Mouse (Mus musculus) liver, adult 2 months (tissue): ENCODE measurements around the gene Olfml1. TPM values are rescaled to one million over a fixed set of nuclear protein-coding genes. Genes with fewer than 3 reads are reported as not detected.

Experiments used
- DNase-seq: peaks from one replicate; pipeline ENCODE4 v3.0.0-alpha.2; 2011; ENCODE audit warnings: low read depth, low spot score; ENCODE audit errors: extremely low read depth
- H3K27ac ChIP-seq: fragments of 200-500 bp; replicated peaks from 2 replicates; pipeline ENCODE4 v1.5.1; 2012; ENCODE audit warnings: low read depth, mild to moderate bottlenecking, control low read depth, inconsistent platforms, low read length; ENCODE audit not compliant: insufficient read depth
- H3K27me3 ChIP-seq: fragments of 200-500 bp; 2 replicates; pipeline ENCODE4 v1.6.1; 2012; ENCODE audit warnings: mild to moderate bottlenecking, moderate library complexity, low read length, inconsistent platforms; ENCODE audit not compliant: control insufficient read depth, insufficient read depth
- H3K36me3 ChIP-seq: fragments of 200-500 bp; 2 replicates; pipeline ENCODE4 v1.6.1; 2012; ENCODE audit warnings: low read length, inconsistent platforms; ENCODE audit not compliant: control insufficient read depth, insufficient read depth
- H3K4me1 ChIP-seq: fragments of 200-500 bp; 2 replicates; pipeline ENCODE4 v1.6.1; 2011; ENCODE audit warnings: low read length; ENCODE audit not compliant: control insufficient read depth, insufficient read depth
- H3K4me3 ChIP-seq: fragments of 200-500 bp; 2 replicates; pipeline ENCODE4 v1.5.1; 2011; ENCODE audit warnings: low read depth, mild to moderate bottlenecking, control low read depth, low read length, moderate library complexity; ENCODE audit not compliant: insufficient read depth
- H3K79me2 ChIP-seq: fragments of 200-500 bp; 2 replicates; pipeline ENCODE4 v1.6.1; 2012; ENCODE audit warnings: inconsistent platforms, mild to moderate bottlenecking, low read length, moderate library complexity; ENCODE audit not compliant: control insufficient read depth, insufficient read depth
- H3K9ac ChIP-seq: fragments of 200-500 bp; 2 replicates; pipeline ENCODE4 v1.6.1; 2012; ENCODE audit warnings: low read depth, mild to moderate bottlenecking, control low read depth, inconsistent platforms, low read length
- CTCF ChIP-seq: fragments of 200-500 bp; IDR thresholded peaks from 2 replicates; pipeline ENCODE4 v1.5.1; 2011; ENCODE audit warnings: low read depth, low read length, control low read depth
- POLR2A ChIP-seq: fragments of 200-500 bp; IDR thresholded peaks from 2 replicates; pipeline ENCODE4 v1.6.1; 2011; ENCODE audit warnings: low read length, control low read depth; ENCODE audit not compliant: insufficient read depth; ENCODE audit errors: extremely low read depth
- WGBS: fragments of 180-500 bp; shearing (Covaris S2); methylation state at CpG from one replicate; pipeline ENCODE4 v1.1.7; 2018; 5-methylcytosine and 5-hydroxymethylcytosine counted together
- polyA plus RNA-seq: library from polyadenylated mRNA; depleted of rRNA; stranded (reverse); fragments of >200 nt; gene quantifications from 2 replicates; pipeline ENCODE4 v1.2.3, GENCODE M21; 2012
- total RNA-seq: library from RNA; depleted of rRNA; stranded (reverse); fragments of >200 nt; gene quantifications from 2 replicates; pipeline ENCODE4 v1.2.3, GENCODE M21; 2014

Gene Olfml1
- total and polyA plus RNA-seq, 2 experiments, result 8.9 to 13.5 TPM

- DNase-seq, result no peak
- Histone ChIP-seq H3K79me2 (peaks cover 48% of the 10 kb centered on the region; the same call in 1 of the 2 replicates), H3K9ac (no peak overlapping the region), H3K4me1 (no peaks in the 10 kb centered on the region; the same call in 1 of the 2 replicates), H3K27ac (no peak overlapping the region), H3K27me3 (no peaks in the 10 kb centered on the region), H3K36me3 (peaks cover 4% of the 10 kb centered on the region; the same call in 1 of the 2 replicates), H3K4me3 (no peak overlapping the region)
- WGBS, result 70% methylated on average over 4 of the region's 4 CpGs
- TF ChIP-seq CTCF, result no peak
- no peak for TF ChIP-seq POLR2A
These were observed 52.0 kb downstream of the Olfml1 start for GRCm38 (mm10) chr7:107619225-107619624.

GRCm38 (mm10) chr7:107620137-107620536 lies 52.9 kb downstream of the Olfml1 start:
- Histone ChIP-seq H3K9ac (no peak overlapping the region), H3K4me3 (no peak overlapping the region), H3K4me1 (no peaks in the 10 kb centered on the region; the same call in 1 of the 2 replicates), H3K27me3 (no peaks in the 10 kb centered on the region), H3K36me3 (peaks cover 4% of the 10 kb centered on the region; the same call in 1 of the 2 replicates), H3K79me2 (peaks cover 53% of the 10 kb centered on the region; the same call in 1 of the 2 replicates), H3K27ac (no peak overlapping the region)
- 80% methylated on average over 3 of the region's 3 CpGs for WGBS
- no peak for DNase-seq
- TF ChIP-seq POLR2A (no peak), CTCF (no peak)

DNA sequence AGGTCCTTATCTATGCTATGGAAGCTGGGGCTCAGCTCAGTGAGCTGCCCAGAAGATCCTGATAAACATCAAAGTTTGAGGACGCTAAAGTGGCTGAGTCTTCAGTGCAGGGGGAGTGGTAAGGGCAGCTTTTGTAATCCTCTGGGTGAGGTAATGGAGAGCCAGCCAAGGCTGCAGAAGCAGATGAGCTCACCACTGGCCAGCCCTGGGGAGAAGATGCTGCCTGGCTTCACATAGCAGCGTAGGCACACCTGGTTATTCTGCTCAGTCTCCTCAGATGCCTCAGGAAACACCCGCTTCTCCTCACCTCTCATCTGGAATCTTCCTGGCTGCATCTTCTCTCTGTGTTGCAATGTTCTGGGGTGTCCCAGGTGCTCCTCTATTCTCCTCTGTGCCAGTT lies 57.2 kb downstream of the Olfml1 start:
- Histone ChIP-seq H3K27me3 (no peaks in the 10 kb centered on the region), H3K36me3 (0 out of 2 replicates have a peak, but pooled peaks cover 1% of the 10 kb centered on the region), H3K9ac (no peak overlapping the region), H3K27ac (no peak overlapping the region), H3K79me2 (peaks cover 45% of the 10 kb centered on the region; the same call in 1 of the 2 replicates), H3K4me3 (no peak overlapping the region), H3K4me1 (peaks cover 2% of the 10 kb centered on the region; the same call in 1 of the 2 replicates)
- 54% methylated on average over 3 of the region's 3 CpGs for WGBS
- no peak for DNase-seq
- TF ChIP-seq POLR2A, result no peak
- no peak for TF ChIP-seq CTCF

GRCm38 (mm10) chr7:107625061-107625460 lies 57.8 kb downstream of the Olfml1 start, which contains the start of gene 5330417H12Rik:
Gene 5330417H12Rik, minus strand, starts transcription at chr7:107625161.
- Histone ChIP-seq H3K36me3 (no peaks in the 10 kb centered on the region), H3K9ac (no peak within 1 kb of the TSS), H3K27ac (no peak within 1 kb of the TSS), H3K4me1 (peaks cover 2% of the 10 kb centered on the region; the same call in 1 of the 2 replicates), H3K4me3 (no peak within 1 kb of the TSS), H3K79me2 (peaks cover 41% of the 10 kb centered on the region; the same call in 1 of the 2 replicates), H3K27me3 (no peaks in the 10 kb centered on the region)
- DNase-seq, result no peak
- 98% methylated on average over 2 of the region's 2 CpGs for WGBS
- TF ChIP-seq CTCF (no peak), POLR2A (no peak)

DNA sequence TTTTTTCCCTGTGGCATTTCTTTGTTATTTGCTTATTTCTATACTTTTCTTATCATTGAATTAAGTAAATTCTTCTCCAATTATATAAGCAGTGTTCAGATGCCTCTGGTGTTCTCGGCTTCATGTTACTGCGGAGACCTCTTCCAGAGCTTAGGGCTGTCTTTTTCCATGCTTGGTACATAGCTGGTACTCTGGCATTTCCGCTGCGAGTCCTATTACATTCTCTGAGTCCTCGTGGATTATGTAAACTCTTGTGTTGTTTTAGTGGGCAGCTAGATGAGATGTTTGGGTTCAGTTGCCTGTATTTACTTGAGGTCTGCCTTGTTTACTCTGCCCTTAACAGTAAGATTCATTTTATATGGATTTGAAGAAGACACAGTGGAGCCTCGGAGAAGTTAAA lies 58.5 kb downstream of the Olfml1 start:
- TF ChIP-seq CTCF (no peak), POLR2A (no peak)
- Histone ChIP-seq H3K4me3 (no peak overlapping the region), H3K27ac (no peak overlapping the region), H3K79me2 (peaks cover 39% of the 10 kb centered on the region; the same call in 1 of the 2 replicates), H3K4me1 (peaks cover 2% of the 10 kb centered on the region; the same call in 1 of the 2 replicates), H3K9ac (no peak overlapping the region), H3K27me3 (no peaks in the 10 kb centered on the region), H3K36me3 (no peaks in the 10 kb centered on the region)
- WGBS, result 50% methylated on average over 6 of the region's 6 CpGs
- DNase-seq, result no peak

GRCm38 (mm10) chr7:107628383-107628782 lies 61.1 kb downstream of the Olfml1 start:
- TF ChIP-seq POLR2A, result no peak
- no peak for TF ChIP-seq CTCF
- no peak for DNase-seq
- peaks cover 2% of the 10 kb centered on the region; the same call in 1 of the 2 replicates for H3K4me1 ChIP-seq
- H3K27ac ChIP-seq, result no peak overlapping the region
- H3K36me3 ChIP-seq, result peaks cover 3% of the 10 kb centered on the region; the same call in 1 of the 2 replicates
- H3K4me3 ChIP-seq, result no peak overlapping the region
- no peaks in the 10 kb centered on the region for H3K27me3 ChIP-seq
- no peak overlapping the region for H3K9ac ChIP-seq
- H3K79me2 ChIP-seq, result peaks cover 42% of the 10 kb centered on the region; the same call in 1 of the 2 replicates
